Mouse (Mus musculus) CH12.LX (cell line): ENCODE measurements at regions not wholly inside any gene's neighbourhood (a gene's known extent, or its start where the extent isn't known, plus 50 kb on each side); places are given as distances from the start of the nearest gene placed in this dataset.
"Not testable (repeated sequence)": the region's sequence is repeated elsewhere in the genome, so short reads cannot be mapped to it uniquely, and the experiment has no call there.

Source experiments
- DNase-seq: peaks from one replicate; pipeline ENCODE4 v3.0.0-alpha.2; 2013; ENCODE audit errors: extremely low read depth
- H3K27ac ChIP-seq: 2 replicates; pipeline ENCODE4 v1.5.1; 2012; ENCODE audit warnings: low read depth, mild to moderate bottlenecking, control low read depth, moderate library complexity; ENCODE audit not compliant: insufficient read depth
- H3K27me3 ChIP-seq: replicated peaks from 2 replicates; pipeline ENCODE3; 2012; ENCODE audit warnings: inconsistent platforms
- H3K36me3 ChIP-seq, 2 experiments: replicated peaks in 1 of 2; 2 replicates each; pipeline versions ENCODE3 to v1.6.1; 2012; ENCODE audit warnings: inconsistent platforms in 1 of 2, low read length in 1 of 2, mild to moderate bottlenecking in 1 of 2, mixed read lengths in 1 of 2, moderate library complexity in 1 of 2; ENCODE audit not compliant: control insufficient read depth in 1 of 2, insufficient read depth in 1 of 2
- H3K4me1 ChIP-seq, 2 experiments: 2 replicates each; pipeline ENCODE4 v1.6.1; 2012; ENCODE audit warnings: inconsistent platforms in 1 of 2, moderate library complexity in 1 of 2; ENCODE audit not compliant: insufficient read depth in 2 of 2, control insufficient read depth in 1 of 2
- H3K4me2 ChIP-seq: 2 replicates; pipeline ENCODE4 v1.6.1; 2012; ENCODE audit warnings: low read depth, mild to moderate bottlenecking, control low read depth; ENCODE audit not compliant: poor library complexity, insufficient read depth, severe bottlenecking
- H3K4me3 ChIP-seq, 3 experiments: fragments of 150-350 bp in 1 of 3; sonication (generic) in 1 of 3; replicated peaks in 1 of 3; 2 replicates each; pipeline versions ENCODE3 to v1.5.1; 2011 to 2012; ENCODE audit warnings: low read depth in 2 of 3, low read length in 2 of 3, mild to moderate bottlenecking in 2 of 3, moderate library complexity in 2 of 3, control low read depth in 1 of 3, improper control_type of control experiment in 1 of 3, inconsistent platforms in 1 of 3, mixed read lengths in 1 of 3; ENCODE audit not compliant: poor library complexity in 1 of 3
- H3K79me2 ChIP-seq: replicated peaks from 2 replicates; pipeline ENCODE4 v1.6.1; 2012; ENCODE audit warnings: mild to moderate bottlenecking, moderate library complexity; ENCODE audit not compliant: control insufficient read depth, poor library complexity, insufficient read depth, severe bottlenecking; ENCODE audit errors: extremely low read depth
- H3K9ac ChIP-seq: 2 replicates; pipeline ENCODE4 v1.6.1; 2012; ENCODE audit warnings: low read depth, mild to moderate bottlenecking, control low read depth, moderate library complexity; ENCODE audit not compliant: insufficient read depth
- H3K9me3 ChIP-seq: replicated peaks from 2 replicates; pipeline ENCODE3; 2012; ENCODE audit warnings: low read length, inconsistent platforms, mixed read lengths
- BHLHE40 ChIP-seq: IDR thresholded peaks from 2 replicates; pipeline ENCODE4 v1.6.1; 2011; ENCODE audit warnings: mild to moderate bottlenecking, low read depth, low read length, improper control_type of control experiment
- CHD1 ChIP-seq: IDR thresholded peaks from 2 replicates; pipeline ENCODE4 v1.6.1; 2012; ENCODE audit warnings: low read depth, low read length, improper control_type of control experiment, inconsistent platforms
- E2F4 ChIP-seq: IDR thresholded peaks from 2 replicates; pipeline ENCODE4 v1.6.1; 2011; ENCODE audit warnings: low read depth, low read length, improper control_type of control experiment; ENCODE audit not compliant: insufficient replicate concordance
- ETS1 ChIP-seq: conservative IDR thresholded peaks from 2 replicates; pipeline ENCODE4 v1.6.1; 2012; ENCODE audit warnings: low read depth, mild to moderate bottlenecking, inconsistent platforms, low read length, improper control_type of control experiment, moderate library complexity
- GABPA ChIP-seq: IDR thresholded peaks from 2 replicates; pipeline ENCODE4 v1.6.1; 2012; ENCODE audit warnings: low read depth, low read length, improper control_type of control experiment, inconsistent platforms; ENCODE audit not compliant: insufficient replicate concordance
- IRF4 ChIP-seq: IDR thresholded peaks from 2 replicates; pipeline ENCODE4 v1.6.1; 2014; ENCODE audit warnings: low read depth, mild to moderate bottlenecking, inconsistent platforms, low read length, improper control_type of control experiment
- MAFK ChIP-seq: IDR thresholded peaks from 2 replicates; pipeline ENCODE4 v1.6.1; 2011; ENCODE audit warnings: low read length, improper control_type of control experiment; ENCODE audit not compliant: insufficient replicate concordance
- MAZ ChIP-seq: IDR thresholded peaks from 2 replicates; pipeline ENCODE4 v1.6.1; 2012; ENCODE audit warnings: low read depth, mild to moderate bottlenecking, inconsistent platforms, low read length, improper control_type of control experiment, moderate library complexity
- MYC ChIP-seq: IDR thresholded peaks from 2 replicates; pipeline ENCODE4 v1.6.1; 2011; ENCODE audit warnings: low read depth, mild to moderate bottlenecking, improper control_type of control experiment, low read length
- NELFE ChIP-seq: IDR thresholded peaks from 2 replicates; pipeline ENCODE4 v1.6.1; 2011; ENCODE audit warnings: low read depth, low read length, improper control_type of control experiment
- POLR2A ChIP-seq: IDR thresholded peaks from 2 replicates; pipeline ENCODE4 v1.6.1; 2011; ENCODE audit warnings: low read depth, mild to moderate bottlenecking, improper control_type of control experiment, low read length
- SIN3A ChIP-seq: IDR thresholded peaks from 2 replicates; pipeline ENCODE4 v1.6.1; 2012; ENCODE audit warnings: low read length, improper control_type of control experiment, inconsistent platforms
- TCF12 ChIP-seq: IDR thresholded peaks from 2 replicates; pipeline ENCODE4 v1.6.1; 2014; ENCODE audit warnings: low read depth, mild to moderate bottlenecking, inconsistent platforms, low read length, improper control_type of control experiment
- USF2 ChIP-seq: conservative IDR thresholded peaks from 2 replicates; pipeline ENCODE4 v1.6.1; 2011; ENCODE audit warnings: low read depth, low read length, improper control_type of control experiment
- ZMIZ1 ChIP-seq: IDR thresholded peaks from 2 replicates; pipeline ENCODE4 v1.6.1; 2012; ENCODE audit warnings: low read depth, mild to moderate bottlenecking, inconsistent platforms, low read length, improper control_type of control experiment
- ZNF384 ChIP-seq: IDR thresholded peaks from 2 replicates; pipeline ENCODE4 v1.6.1; 2012; ENCODE audit warnings: low read depth, low read length, improper control_type of control experiment, inconsistent platforms
- dilution Hi-C: fragments of 300-500 bp; cut with MboI; formaldehyde crosslinking; loops from 2 replicates; pipeline ENCODE4 v1.14.3; 2020; ENCODE audit warnings: low sequenced_read_pairs; ENCODE audit not compliant: extremely low pct_unique_long_range_greater_than_20kb, extremely low pct_ligation_motif_present
- in situ Hi-C: fragments of 300-500 bp; cut with MboI; formaldehyde crosslinking; loops from 3 replicates; pipeline ENCODE4 v1.14.3; 2019; ENCODE audit warnings: low sequenced_read_pairs, low pct_ligation_motif_present, low pct_unique_long_range_greater_than_20kb, mixed read lengths

DNA sequence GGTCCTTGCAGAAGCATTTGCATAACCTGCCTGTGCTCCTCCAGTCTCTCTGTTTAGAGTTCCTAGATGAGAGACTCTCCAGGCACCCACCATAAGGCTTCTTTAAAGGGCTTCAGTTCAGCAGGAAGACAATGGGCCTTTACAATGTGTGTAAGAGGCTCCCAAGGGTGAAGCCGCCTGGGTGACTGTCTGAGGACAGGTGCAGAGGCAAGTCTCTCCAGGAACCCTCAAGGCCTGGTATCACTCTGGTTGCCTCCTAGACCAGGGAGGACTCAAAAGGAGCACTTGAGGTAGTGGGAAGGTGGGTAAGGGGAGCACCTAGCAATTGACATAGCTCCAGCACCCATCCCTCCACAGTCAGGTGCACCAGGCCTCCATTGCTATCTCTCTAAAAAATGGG, 55.8 kb upstream of the Irx2 start:
- Histone ChIP-seq H3K36me3 (no peaks in the 10 kb centered on the region), H3K27ac (no peak overlapping the region), H3K79me2 (no peaks in the 10 kb centered on the region), H3K4me2 (no peak overlapping the region), H3K4me3 (no peak overlapping the region), H3K27me3 (no peaks in the 10 kb centered on the region), H3K4me1 (no peaks in the 10 kb centered on the region), H3K9me3 (peaks cover 60% of the 10 kb centered on the region), H3K9ac (no peak overlapping the region)
- no peak for DNase-seq
- in situ Hi-C loops (no loop called here), dilution Hi-C loops (no loop called here)
- TF ChIP-seq POLR2A (no peak), NELFE (no peak), ZNF384 (no peak), CHD1 (no peak), SIN3A (no peak), GABPA (no peak), TCF12 (no peak), MAFK (no peak), IRF4 (no peak)

DNA sequence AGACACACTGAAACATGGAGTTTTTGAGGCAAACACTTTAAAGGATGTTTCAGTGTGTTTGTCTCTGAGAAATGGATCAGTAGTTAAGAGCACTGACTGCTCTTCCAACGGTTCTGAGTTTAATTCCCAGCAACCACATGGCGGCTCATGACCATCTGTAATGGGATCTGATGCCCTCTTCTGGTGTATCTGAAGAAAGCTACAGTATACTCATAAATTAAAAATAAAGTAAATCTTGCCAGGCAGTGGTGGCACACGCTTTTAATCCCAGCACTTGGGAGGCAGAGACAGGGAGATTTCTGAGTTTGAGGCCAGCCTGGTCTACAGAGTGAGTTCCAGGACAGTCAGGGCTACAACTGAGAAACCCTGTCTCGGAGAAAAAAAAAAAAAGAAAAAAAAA, 54.5 kb upstream of the Irx2 start:
- H3K9me3 ChIP-seq = peaks cover 63% of the 10 kb centered on the region
- dilution Hi-C loops, H3K79me2 ChIP-seq, H3K27ac ChIP-seq, H3K36me3 ChIP-seq, in situ Hi-C loops, H3K4me3 ChIP-seq, DNase-seq, H3K4me1 ChIP-seq, H3K4me2 ChIP-seq, H3K9ac ChIP-seq, H3K27me3 ChIP-seq: not testable (repeated sequence)

DNA sequence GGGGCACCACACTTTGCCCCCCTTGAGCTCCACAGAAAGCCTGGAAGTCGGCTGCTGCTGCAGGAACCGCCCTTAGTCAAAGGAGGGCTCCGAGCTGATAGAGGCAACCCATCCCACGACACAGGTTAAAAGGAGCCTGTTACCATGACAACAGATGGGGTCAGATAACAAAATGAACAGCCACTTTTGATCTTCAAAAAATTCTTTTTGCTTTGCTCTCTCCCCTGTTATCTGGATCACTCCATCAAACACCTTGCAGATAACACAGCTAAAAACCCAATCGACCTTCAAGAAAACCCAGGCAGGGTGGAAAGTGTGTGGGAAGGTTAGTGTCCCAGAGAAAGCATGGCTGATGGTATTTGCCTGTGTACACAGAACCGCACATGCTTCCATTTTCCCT, 52.1 kb upstream of the Irx2 start:
- H3K27me3 ChIP-seq = no peaks in the 10 kb centered on the region
- H3K36me3 ChIP-seq = no peaks in the 10 kb centered on the region
- no peak overlapping the region for H3K27ac ChIP-seq
- no peak overlapping the region for H3K9ac ChIP-seq
- H3K9me3 ChIP-seq = peaks cover 70% of the 10 kb centered on the region
- no peaks in the 10 kb centered on the region for H3K79me2 ChIP-seq
- TF ChIP-seq E2F4 (no peak), BHLHE40 (no peak), POLR2A (no peak), MAZ (no peak), USF2 (no peak), NELFE (no peak), ZMIZ1 (no peak), MYC (no peak), ETS1 (no peak), CHD1 (no peak)
- TF ChIP-seq, all 38 proteins: peak for 0
- Histone ChIP-seq H3K4me1 (no peaks in the 10 kb centered on the region), H3K4me3 (no peak overlapping the region), H3K4me2 (no peak overlapping the region)
- DNase-seq = no peak
- dilution Hi-C loops (no loop called here), in situ Hi-C loops (no loop called here)
